8 mouse cellular contexts compared by ENCODE assay signal in genomic region chr3:62507206-62507647, GRCm38 (mm10). TPM values are rescaled to one million over a fixed set of nuclear protein-coding genes. Genes with fewer than 3 reads are reported as not detected.
DNase-seq lines count a peak whose midpoint lies in the region; ATAC-seq and TF ChIP-seq lines count a peak whose summit lies in the region.

No protein-coding gene starts in this region.

- WGBS in heart, embryonic 14.5 days = 39% methylated on average over 5 of the region's 5 CpGs
- 39% methylated on average over 5 of the region's 5 CpGs for WGBS in forebrain, embryonic 16.5 days
- WGBS in liver, embryonic 16.5 days (ENCODE audit: insufficient replicate concordance) = 44% methylated on average over 5 of the region's 5 CpGs

- no peak for TF ChIP-seq EP300 in ES-Bruce4 (IDR thresholded peaks at IDR 0.05; ENCODE audit: insufficient read depth, low read depth, low read length)

- ATAC-seq in heart, embryonic 14.5 days (ENCODE audit: insufficient number of reproducible peaks, insufficient read depth, low FRiP score, low read depth) = no peak
- peak; percentile 22; the same call in 1 of the 2 replicates for ATAC-seq in forebrain, embryonic 16.5 days
- ATAC-seq in liver, embryonic 16.5 days (ENCODE audit: low read depth) = no peak
- no peak for ATAC-seq in granulocyte monocyte progenitor cell, adult 5-6 weeks (replicated peaks; ENCODE audit: poor library complexity, severe bottlenecking)

- no peak for DNase-seq in heart, postnatal 25 days (ENCODE audit: low spot score)
- DNase-seq in c-Kit-positive CD71-positive TER-119-positive erythroid progenitor cells, embryonic 14.5 days (ENCODE audit: low spot score) = no peak
- no peak for DNase-seq in urinary bladder, postnatal 14 days (ENCODE audit: low spot score)

- no peaks in the 10 kb centered on the region for H3K27me3 ChIP-seq in heart, embryonic 14.5 days (ENCODE audit: control insufficient read depth, insufficient read depth, low read length)
- H3K27me3 ChIP-seq in ES-Bruce4 (ENCODE audit: control insufficient read depth, insufficient read depth, low read length, poor library complexity, severe bottlenecking) = no peaks in the 10 kb centered on the region
- H3K27me3 ChIP-seq in forebrain, embryonic 16.5 days (replicated peaks; ENCODE audit: control insufficient read depth, insufficient read depth, low read length) = no peaks in the 10 kb centered on the region
- H3K27me3 ChIP-seq in liver, embryonic 16.5 days (ENCODE audit: control insufficient read depth, insufficient read depth, low read depth, low read length) = no peaks in the 10 kb centered on the region

- no peaks in the 10 kb centered on the region for H3K9me3 ChIP-seq in heart, embryonic 14.5 days (ENCODE audit: control insufficient read depth, low read length)
- H3K9me3 ChIP-seq in ES-Bruce4 (replicated peaks; ENCODE audit: control insufficient read depth, insufficient read depth, low read length, poor library complexity, severe bottlenecking) = no peaks in the 10 kb centered on the region
- no peaks in the 10 kb centered on the region for H3K9me3 ChIP-seq in forebrain, embryonic 16.5 days (ENCODE audit: control insufficient read depth, low read length)
- no peaks in the 10 kb centered on the region for H3K9me3 ChIP-seq in liver, embryonic 16.5 days (replicated peaks; ENCODE audit: control insufficient read depth, low read length)

- intact Hi-C loops in heart, postnatal 25 days (cut with DNase I) = loop anchor here (10.0 kb wide), 1 partner anchor 1142 kb away; the partner anchor contains the start of genes B430305J03Rik and Rap2b

- no peaks in the 10 kb centered on the region for H3K36me3 ChIP-seq in heart, embryonic 14.5 days (ENCODE audit: control insufficient read depth, insufficient read depth, low read length)
- H3K36me3 ChIP-seq in ES-Bruce4 (ENCODE audit: control insufficient read depth, insufficient read depth, low read length, poor library complexity, severe bottlenecking) = no peaks in the 10 kb centered on the region; the same call in 1 of the 2 replicates
- H3K36me3 ChIP-seq in forebrain, embryonic 16.5 days (ENCODE audit: control insufficient read depth, insufficient read depth) = no peaks in the 10 kb centered on the region
- H3K36me3 ChIP-seq in liver, embryonic 16.5 days (ENCODE audit: control insufficient read depth, insufficient read depth) = no peaks in the 10 kb centered on the region

- peaks cover 2 to 14% of the 10 kb centered on the region in 2 experiments; a peak in 3 of 4 replicates for H3K4me1 ChIP-seq in heart, embryonic 14.5 days (ENCODE audit: control insufficient read depth in 2 of 2, insufficient read depth in 2 of 2, low read length in 2 of 2)
- no peaks in the 10 kb centered on the region for H3K4me1 ChIP-seq in ES-Bruce4 (ENCODE audit: control insufficient read depth, insufficient read depth, low read length)
- H3K4me1 ChIP-seq in forebrain, embryonic 16.5 days (replicated peaks; ENCODE audit: control insufficient read depth, insufficient read depth, low read length) = peaks cover 16% of the 10 kb centered on the region
- H3K4me1 ChIP-seq in liver, embryonic 16.5 days (ENCODE audit: control insufficient read depth, low read depth, low read length) = peaks cover 8% of the 10 kb centered on the region

- TF ChIP-seq CTCF in ES-Bruce4 (IDR thresholded peaks at IDR 0.05; ENCODE audit: low read depth, low read length) = no peak

- H3K9ac ChIP-seq in heart, embryonic 14.5 days (ENCODE audit: low read length) = no peak overlapping the region
- 0 out of 2 replicates have a peak overlapping the region, but pooled peaks have one; percentile 1 for H3K9ac ChIP-seq in ES-Bruce4 (ENCODE audit: low read depth, poor library complexity, severe bottlenecking)
- H3K9ac ChIP-seq in forebrain, embryonic 16.5 days (replicated peaks; ENCODE audit: low read depth, low read length) = no peak overlapping the region
- no peak overlapping the region for H3K9ac ChIP-seq in liver, embryonic 16.5 days (ENCODE audit: low read depth, low read length)

- no peak for TF ChIP-seq POLR2A in ES-Bruce4 (IDR thresholded peaks at IDR 0.05; ENCODE audit: insufficient read depth, low read length)

- H3K27ac ChIP-seq in heart, embryonic 14.5 days (replicated peaks in 1 of 2; ENCODE audit: control insufficient read depth in 1 of 2, insufficient read depth in 1 of 2, low read depth in 2 of 2, low read length in 2 of 2) = no peak overlapping the region
- no peak overlapping the region for H3K27ac ChIP-seq in ES-Bruce4 (ENCODE audit: insufficient read depth, low read length)
- H3K27ac ChIP-seq in forebrain, embryonic 16.5 days (ENCODE audit: low read length) = no peak overlapping the region
- H3K27ac ChIP-seq in liver, embryonic 16.5 days (ENCODE audit: low read length) = no peak overlapping the region

- peak overlapping the region; percentile 83 to 97 for H3K4me3 ChIP-seq in heart, embryonic 14.5 days (ENCODE audit: control insufficient read depth in 1 of 2, insufficient read depth in 1 of 2, low read depth in 1 of 2, low read length in 2 of 2)
- peak overlapping the region; percentile 88 for H3K4me3 ChIP-seq in ES-Bruce4 (ENCODE audit: low read depth, low read length)
- H3K4me3 ChIP-seq in forebrain, embryonic 16.5 days (replicated peaks; ENCODE audit: low read length) = peak overlapping the region; percentile 98
- H3K4me3 ChIP-seq in liver, embryonic 16.5 days (ENCODE audit: low read depth, low read length) = peak overlapping the region; percentile 97

- H3K4me2 ChIP-seq in heart, embryonic 14.5 days (ENCODE audit: low read length) = peak overlapping the region; percentile 78
- H3K4me2 ChIP-seq in forebrain, embryonic 16.5 days (ENCODE audit: low read length) = peak overlapping the region; percentile 56
- peak overlapping the region; percentile 66 for H3K4me2 ChIP-seq in liver, embryonic 16.5 days (ENCODE audit: low read depth, low read length)

RNA-seq across cellular contexts. Expression of gene Dhx36, which starts 0.4 kb away (rescaled TPM):
- polyA plus RNA-seq in heart, embryonic 14.5 days (2014; fragmentation: Nextera tagmentation; extraction: Ambion mirVana) = 21.9 and 25.1 TPM in 2 replicates
- 10 to 100 TPM; 16.7 to 18.1 TPM for total RNA-seq in heart, postnatal 25 days (2021)
- polyA plus RNA-seq in ES-Bruce4 (2011; ENCODE audit: insufficient read depth, insufficient read length, low read depth, missing spikeins) = 65.1 and 67.3 TPM in 2 replicates
- polyA plus RNA-seq in forebrain, embryonic 16.5 days (2015; fragmentation: Nextera tagmentation; extraction: Ambion mirVana) = 46.6 and 49.5 TPM in 2 replicates
- polyA plus RNA-seq in liver, embryonic 16.5 days (2015; fragmentation: Nextera tagmentation; extraction: Ambion mirVana) = 5.2 and 5.3 TPM in 2 replicates
- 36.8 and 44.5 TPM in 2 replicates for total RNA-seq in granulocyte monocyte progenitor cell, adult 5-6 weeks (2014; fragmentation: Nextera tagmentation)
- total RNA-seq in granulocyte monocyte progenitor cell, adult 5-6 weeks (2017) = 41.2 and 52.7 TPM in 2 replicates
